Mouse (Mus musculus): ENCODE measurements around the gene C87977. TPM values are rescaled to one million over a fixed set of nuclear protein-coding genes. Genes with fewer than 3 reads are reported as not detected.
"Not testable (repeated sequence)": the region's sequence is repeated elsewhere in the genome, so short reads cannot be mapped to it uniquely, and the experiment has no call there.

The C87977 gene
- not detected in 2 replicates for polyA plus RNA-seq (2012; ENCODE audit: insufficient read depth, low replicate concordance)

DNA sequence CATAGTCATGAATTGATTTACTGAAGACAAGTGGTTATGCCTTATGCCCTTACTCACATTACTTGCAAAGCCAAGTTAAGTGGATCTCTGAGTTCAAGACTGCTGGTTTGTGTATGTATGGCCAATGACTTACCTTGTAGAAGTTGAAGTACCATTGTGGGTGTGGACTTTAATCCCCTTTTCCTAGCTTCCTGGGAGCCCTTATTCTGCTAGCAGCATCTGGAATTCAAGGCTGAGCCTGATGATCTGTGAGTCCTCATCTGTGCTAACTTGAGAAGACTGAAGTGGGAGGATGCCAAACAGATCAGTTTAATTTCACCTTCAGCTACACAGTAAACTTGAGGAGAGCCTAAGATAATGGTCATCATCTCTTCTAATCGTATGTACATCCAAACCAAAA, at the start of gene C87977:
Gene C87977, minus strand, starts transcription at position 101 of the 400 bp plus-strand sequence.
- not testable (repeated sequence) for H3K9me3 ChIP-seq; H3K4me1 ChIP-seq; H3K4me3 ChIP-seq (replicated peaks); H3K27me3 ChIP-seq (replicated peaks); H3K36me3 ChIP-seq (replicated peaks; ENCODE audit: low read length)

DNA sequence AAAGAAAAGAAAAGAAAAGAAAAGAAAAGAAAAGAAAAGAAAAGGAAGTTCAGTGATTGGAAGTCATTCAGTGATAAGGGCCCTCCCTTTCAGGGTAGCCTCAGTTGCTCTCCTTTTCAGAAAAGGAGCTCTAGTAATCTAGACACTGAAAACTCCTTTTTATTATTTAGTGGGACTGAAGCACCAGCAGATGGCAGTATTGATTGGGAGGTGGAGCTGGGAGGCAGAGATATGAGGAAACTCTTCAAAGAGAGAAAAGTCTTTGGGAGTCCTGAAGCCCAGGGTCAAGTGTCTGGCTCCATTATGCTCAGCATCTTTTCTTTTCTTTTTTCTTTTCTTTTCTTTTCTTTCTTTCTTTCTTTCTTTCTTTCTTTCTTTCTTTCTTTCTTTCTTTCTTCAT, 41.6 kb upstream of the C87977 start:
- not testable (repeated sequence) for H3K4me1 ChIP-seq; H3K9me3 ChIP-seq; H3K36me3 ChIP-seq (replicated peaks; ENCODE audit: low read length); H3K27me3 ChIP-seq (replicated peaks); H3K4me3 ChIP-seq (replicated peaks)

DNA sequence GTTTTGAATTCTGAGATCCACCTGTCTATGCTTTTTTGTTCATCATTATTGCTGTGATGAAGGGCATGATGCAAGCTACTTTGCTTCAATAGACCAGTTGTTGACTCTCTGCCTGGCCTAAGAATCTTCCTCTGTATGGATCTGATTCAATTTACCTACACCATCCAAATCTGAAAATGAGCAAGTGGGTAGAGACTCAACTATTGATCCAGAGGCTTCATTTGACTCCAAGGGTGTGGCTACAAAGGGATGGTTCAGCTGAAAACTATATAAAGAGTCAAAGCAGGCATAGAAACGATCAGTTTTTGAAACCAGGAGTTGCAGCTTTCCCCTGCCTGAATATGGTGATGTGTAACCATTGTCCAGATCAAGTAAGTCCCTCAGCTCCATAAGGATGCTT, 22.7 kb downstream of the C87977 start, which contains the start of gene Oog2:
Gene Oog2, plus strand, starts transcription at position 301 of the 400 bp plus-strand sequence.
- Histone ChIP-seq H3K4me1 (no peaks in the 10 kb centered on the region), H3K9me3 (0 out of 2 replicates have a peak, but pooled peaks cover 6% of the 10 kb centered on the region), H3K36me3 (replicated peaks; ENCODE audit: low read length) (no peaks in the 10 kb centered on the region), H3K4me3 (replicated peaks) (no peak within 1 kb of the TSS), H3K27me3 (replicated peaks) (no peaks in the 10 kb centered on the region)
- TF ChIP-seq FLI1 (IDR thresholded peaks at IDR 0.05; ENCODE audit: low read length): no peak
- no peak for TF ChIP-seq GATA1 (IDR thresholded peaks at IDR 0.05; ENCODE audit: borderline replicate concordance, low read length)

DNA sequence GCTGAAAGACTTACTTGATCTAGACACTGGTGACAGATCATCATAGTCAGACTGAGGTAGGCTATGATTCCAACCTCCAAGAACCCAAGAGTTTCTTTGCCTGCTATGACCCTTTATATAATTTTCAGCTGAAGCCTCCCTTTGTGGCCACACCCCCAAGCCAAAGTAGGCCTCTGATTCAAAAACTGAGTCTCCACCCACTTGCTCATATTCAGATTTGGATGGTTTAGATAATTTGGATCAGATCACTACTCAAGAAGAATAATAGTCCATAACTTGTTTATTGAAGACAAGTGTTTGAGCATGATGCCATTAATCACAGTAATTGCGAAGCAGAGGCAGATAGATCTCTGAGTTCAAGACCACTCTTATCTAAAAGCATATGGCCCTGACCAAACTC, 50.6 kb downstream of the C87977 start, which contains the start of gene Oog3:
Gene Oog3, minus strand, starts transcription at position 101 of the 400 bp plus-strand sequence.
- H3K4me3 ChIP-seq (replicated peaks): no peak within 1 kb of the TSS
- no peaks in the 10 kb centered on the region for H3K27me3 ChIP-seq (replicated peaks)
- H3K9me3 ChIP-seq: peaks cover 7% of the 10 kb centered on the region; the same call in 1 of the 2 replicates
- H3K4me1 ChIP-seq: no peaks in the 10 kb centered on the region
- no peaks in the 10 kb centered on the region for H3K36me3 ChIP-seq (replicated peaks; ENCODE audit: low read length)
- TF ChIP-seq FLI1 (IDR thresholded peaks at IDR 0.05; ENCODE audit: low read length) (no peak), GATA1 (IDR thresholded peaks at IDR 0.05; ENCODE audit: borderline replicate concordance, low read length) (no peak)

Other genes starting within 250 kb of the C87977 start
- gene Gm13101, start 246.4 kb downstream of the C87977 start, polyA plus RNA-seq (2012; ENCODE audit: insufficient read depth, low replicate concordance): not detected in 2 replicates
- not detected in 2 replicates for gene Pramef17, start 218.9 kb downstream of the C87977 start, polyA plus RNA-seq (2012; ENCODE audit: insufficient read depth, low replicate concordance)
- not detected in 2 replicates for gene Pramel4, start 154.2 kb downstream of the C87977 start, polyA plus RNA-seq (2012; ENCODE audit: insufficient read depth, low replicate concordance)
- gene Gm13102, start 106.8 kb downstream of the C87977 start, polyA plus RNA-seq (2012; ENCODE audit: insufficient read depth, low replicate concordance): not detected in 2 replicates
- gene Oog3, start 50.7 kb downstream of the C87977 start, polyA plus RNA-seq (2012; ENCODE audit: insufficient read depth, low replicate concordance): not detected in 2 replicates
- not detected in 2 replicates for gene Oog2, start 22.6 kb downstream of the C87977 start, polyA plus RNA-seq (2012; ENCODE audit: insufficient read depth, low replicate concordance)
- not detected in 2 replicates for gene Pramel5, start 67.2 kb upstream of the C87977 start, polyA plus RNA-seq (2012; ENCODE audit: insufficient read depth, low replicate concordance)
- not detected in 2 replicates for gene Gm13128, start 116.9 kb upstream of the C87977 start, polyA plus RNA-seq (2012; ENCODE audit: insufficient read depth, low replicate concordance)
- gene Gm13119, start 144.6 kb upstream of the C87977 start, polyA plus RNA-seq (2012; ENCODE audit: insufficient read depth, low replicate concordance): not detected in 2 replicates
- gene Pramef20, start 164.6 kb upstream of the C87977 start, polyA plus RNA-seq (2012; ENCODE audit: insufficient read depth, low replicate concordance): not detected in 2 replicates
- not detected in 2 replicates for gene Pramef12, start 195.1 kb upstream of the C87977 start, polyA plus RNA-seq (2012; ENCODE audit: insufficient read depth, low replicate concordance)
- not detected in 2 replicates for gene 1700012P22Rik, start 225.5 kb upstream of the C87977 start, polyA plus RNA-seq (2012; ENCODE audit: insufficient read depth, low replicate concordance)
- not detected in 2 replicates for gene Gm9944, start 240.0 kb upstream of the C87977 start, polyA plus RNA-seq (2012; ENCODE audit: insufficient read depth, low replicate concordance)